Mouse (Mus musculus) kidney, adult 11 months (tissue): ENCODE measurements around the gene Gabbr2.
A peak's percentile ranks its signal among the peaks of the same experiment; 100 is the strongest.

Experiments used
- DNase-seq: peaks from one replicate; pipeline ENCODE4 v3.0.0; 2022

Gene Gabbr2

GRCm38 (mm10) chr4:46703146-46703545, 288.5 kb downstream of the Gabbr2 start:
- DNase-seq: no peak

DNA sequence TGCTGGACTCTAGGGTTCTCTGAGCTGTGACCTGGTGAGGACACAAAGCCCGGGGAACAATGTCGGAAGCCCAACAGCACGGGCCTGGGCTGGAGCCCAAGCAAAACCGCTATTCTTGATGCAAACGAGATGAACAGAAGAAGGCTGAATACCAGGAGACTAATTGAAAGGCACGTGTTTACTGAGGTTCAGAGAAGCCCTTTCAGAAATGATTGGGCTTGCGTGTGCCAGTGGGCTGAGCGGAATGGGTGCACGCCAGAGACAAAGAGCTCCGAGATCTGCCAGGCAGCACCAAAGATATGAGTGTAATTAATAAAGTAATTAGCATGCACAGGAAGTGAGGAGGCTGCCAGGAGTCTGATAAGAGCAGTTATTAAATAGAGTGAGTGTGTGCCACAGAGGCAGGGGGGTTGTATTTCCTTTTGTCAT, 291.4 kb downstream of the Gabbr2 start:
- no peak for DNase-seq

GRCm38 (mm10) chr4:46696467-46696866, 295.2 kb downstream of the Gabbr2 start:
- DNase-seq: no peak

DNA sequence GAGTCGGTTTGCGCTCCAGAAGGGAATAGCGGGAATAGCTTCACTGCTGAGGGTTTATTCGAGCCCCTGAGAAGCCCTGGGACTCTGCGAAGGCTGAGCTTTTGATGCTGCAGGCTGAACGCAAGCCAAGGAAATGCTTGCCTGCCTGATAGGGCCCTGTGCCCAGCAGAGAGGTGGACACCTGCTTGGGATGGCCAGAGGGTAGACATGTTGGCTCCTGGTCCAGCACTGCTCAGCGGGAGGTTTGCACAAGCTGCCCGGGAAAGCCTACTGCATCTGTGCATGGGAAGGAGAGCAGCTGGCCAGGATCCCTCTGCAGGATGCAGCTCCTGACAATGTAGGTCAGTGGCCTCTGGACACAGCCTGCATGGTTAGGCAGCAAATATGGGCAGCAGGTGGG, 301.1 kb downstream of the Gabbr2 start:
- no peak for DNase-seq

DNA sequence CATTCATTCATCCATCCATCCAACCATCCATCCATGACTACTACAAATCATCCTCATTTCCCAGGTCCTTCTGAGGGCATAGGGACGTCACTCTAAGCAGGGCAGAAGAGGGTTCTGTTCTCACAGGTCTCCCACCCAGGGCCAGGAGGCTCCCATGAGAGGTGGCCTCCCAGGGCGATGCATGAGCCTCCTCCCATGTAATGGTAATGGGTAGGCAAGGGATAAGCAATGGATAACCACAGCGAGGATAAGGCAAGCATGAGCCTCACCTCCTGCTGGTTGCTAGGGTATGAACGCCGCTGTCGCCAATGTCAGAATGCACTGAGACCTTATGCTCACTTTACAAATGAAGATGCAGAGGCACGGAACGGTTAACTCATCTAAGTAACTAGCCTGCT, 301.7 kb downstream of the Gabbr2 start:
- no peak for DNase-seq

GRCm38 (mm10) chr4:46689397-46690022, 302.2 kb downstream of the Gabbr2 start:
- DNase-seq: peak; percentile 38

DNA sequence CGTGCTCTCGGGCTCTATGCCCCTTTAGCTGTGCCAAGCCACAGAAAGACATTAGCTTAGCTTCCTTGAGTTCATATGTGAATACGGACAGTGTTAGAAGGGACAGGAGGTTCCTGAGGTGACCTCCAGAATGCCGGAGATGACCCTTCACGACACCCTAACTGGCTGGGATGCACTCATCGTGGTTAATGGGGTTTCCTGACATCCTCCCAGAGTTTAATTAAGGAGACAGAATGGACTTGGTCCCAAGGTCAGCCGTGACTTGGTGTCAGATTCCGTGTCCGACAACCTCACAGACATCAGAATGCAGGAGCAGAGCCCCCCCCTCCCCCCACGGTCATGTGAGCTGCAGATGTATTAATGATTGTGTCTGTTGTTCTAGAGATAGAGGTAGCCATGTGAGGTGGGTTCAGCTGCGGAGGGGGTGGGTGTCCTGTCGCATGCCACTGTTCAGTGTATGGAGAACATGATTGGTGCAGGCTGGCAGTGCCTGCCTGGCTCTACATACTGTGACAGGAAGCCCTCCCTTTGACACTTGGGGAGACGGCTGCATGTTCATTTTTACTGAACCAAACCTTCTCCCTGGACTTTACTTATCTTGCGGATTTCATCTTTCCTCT, 303.4 kb downstream of the Gabbr2 start:
- no peak for DNase-seq

DNA sequence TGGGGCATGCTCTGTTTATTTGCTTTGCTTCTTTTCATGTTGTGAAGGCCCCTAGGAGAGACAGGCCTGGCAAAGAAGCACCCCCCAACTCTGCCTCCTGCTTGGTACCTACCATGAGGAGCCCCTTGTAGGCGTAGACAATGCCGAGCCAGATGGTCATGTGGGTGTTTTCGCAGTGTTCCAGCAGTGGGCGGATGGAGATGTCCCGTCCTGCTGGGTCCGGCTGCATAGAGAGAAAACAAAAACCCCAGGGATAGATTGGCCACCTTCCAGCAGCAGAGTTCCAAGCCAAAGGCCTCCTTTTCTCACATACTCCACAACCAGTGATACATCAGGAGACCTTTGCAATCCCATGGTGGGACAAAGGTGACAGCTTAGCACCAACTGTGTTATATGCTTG, 307.5 kb downstream of the Gabbr2 start:
- no peak for DNase-seq

GRCm38 (mm10) chr4:46676646-46677045, 315.0 kb downstream of the Gabbr2 start:
- no peak for DNase-seq

- DNase-seq: no peak
Observed at GRCm38 (mm10) chr4:46675992-46676391, 315.7 kb downstream of the Gabbr2 start.

DNA sequence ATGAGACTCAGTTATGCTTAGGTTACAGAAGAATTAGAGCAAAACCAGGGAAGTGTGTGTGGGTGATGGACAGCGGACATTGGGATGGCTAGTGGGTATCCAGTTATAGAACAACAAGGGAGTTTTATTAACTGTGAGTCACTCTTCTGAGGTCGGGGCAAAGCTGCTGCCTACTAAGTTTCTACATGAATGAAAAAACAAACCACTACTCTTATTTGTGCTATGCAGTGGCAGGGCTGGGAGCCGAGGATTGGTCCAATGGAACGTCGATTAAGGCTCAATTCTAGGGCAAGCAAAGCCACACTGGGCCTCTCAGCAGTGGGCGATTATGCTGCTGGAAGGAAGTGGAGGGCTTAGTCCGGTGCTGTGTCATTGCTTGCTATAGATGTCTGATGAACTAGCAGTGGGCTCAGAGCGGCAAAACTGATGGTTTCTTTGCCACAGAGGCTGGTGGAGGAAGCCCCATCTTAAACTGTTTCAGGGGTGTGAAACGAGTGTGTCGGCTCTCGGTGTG, 316.3 kb downstream of the Gabbr2 start:
- no peak for DNase-seq

DNA sequence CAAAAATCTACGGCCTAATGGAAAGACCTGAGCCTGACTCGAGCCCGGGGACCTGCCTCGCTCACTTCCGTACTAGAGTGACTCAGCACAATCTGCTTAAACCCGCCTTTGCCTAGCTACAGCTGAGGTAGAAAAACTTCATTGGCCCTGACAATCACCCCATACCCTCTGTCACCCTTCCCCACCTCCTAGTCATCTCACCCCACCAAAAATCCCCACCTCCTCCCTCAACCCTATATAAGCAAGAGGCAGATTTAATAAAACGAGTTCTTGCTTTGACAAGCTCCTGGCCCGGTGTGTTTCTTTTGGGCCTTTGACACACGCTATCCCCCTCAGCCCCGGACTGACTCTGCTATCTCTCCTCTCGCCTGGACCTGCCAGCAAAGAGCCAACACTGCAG, 323.1 kb downstream of the Gabbr2 start:
- DNase-seq: no peak

DNA sequence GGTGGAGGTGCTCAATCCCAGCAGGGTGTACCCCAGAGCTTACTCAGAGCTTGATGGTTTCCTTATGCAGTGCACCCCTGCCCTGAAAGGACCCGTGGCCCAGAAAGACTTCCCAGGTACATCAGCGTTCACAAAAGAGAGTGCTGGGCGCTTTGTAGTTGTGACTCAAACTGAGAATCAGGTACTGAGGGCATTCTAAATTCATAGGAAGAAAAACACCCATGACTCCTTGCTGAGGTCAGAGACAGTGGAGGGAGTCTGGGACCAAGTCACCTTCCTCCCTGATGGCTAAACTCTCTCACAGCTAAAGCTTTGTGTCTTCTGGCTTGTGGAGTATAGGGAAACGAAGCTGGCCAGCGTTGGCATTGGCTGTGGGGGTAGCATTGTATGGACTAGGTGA, 325.3 kb downstream of the Gabbr2 start:
- no peak for DNase-seq

DNA sequence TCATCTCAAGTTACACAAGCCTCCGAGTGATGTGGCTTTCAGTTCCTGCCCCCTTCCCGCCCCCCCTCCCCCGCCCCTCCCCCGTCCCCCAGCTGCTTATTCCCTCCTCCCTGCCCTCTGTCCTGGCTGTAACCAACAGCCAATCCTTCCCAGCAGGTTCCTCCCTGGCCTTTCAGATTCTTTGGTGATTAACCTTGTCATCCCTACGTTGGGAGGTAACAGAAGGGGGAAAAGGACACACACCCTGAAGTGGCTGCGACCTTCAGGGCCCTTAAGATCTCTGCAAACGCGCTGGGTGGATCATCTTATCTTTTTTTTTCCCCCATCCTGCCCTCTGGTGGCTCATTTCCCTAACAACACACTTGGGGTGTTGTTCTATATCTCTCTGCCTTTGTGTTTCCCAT, 326.3 kb downstream of the Gabbr2 start:
- DNase-seq: no peak

DNA sequence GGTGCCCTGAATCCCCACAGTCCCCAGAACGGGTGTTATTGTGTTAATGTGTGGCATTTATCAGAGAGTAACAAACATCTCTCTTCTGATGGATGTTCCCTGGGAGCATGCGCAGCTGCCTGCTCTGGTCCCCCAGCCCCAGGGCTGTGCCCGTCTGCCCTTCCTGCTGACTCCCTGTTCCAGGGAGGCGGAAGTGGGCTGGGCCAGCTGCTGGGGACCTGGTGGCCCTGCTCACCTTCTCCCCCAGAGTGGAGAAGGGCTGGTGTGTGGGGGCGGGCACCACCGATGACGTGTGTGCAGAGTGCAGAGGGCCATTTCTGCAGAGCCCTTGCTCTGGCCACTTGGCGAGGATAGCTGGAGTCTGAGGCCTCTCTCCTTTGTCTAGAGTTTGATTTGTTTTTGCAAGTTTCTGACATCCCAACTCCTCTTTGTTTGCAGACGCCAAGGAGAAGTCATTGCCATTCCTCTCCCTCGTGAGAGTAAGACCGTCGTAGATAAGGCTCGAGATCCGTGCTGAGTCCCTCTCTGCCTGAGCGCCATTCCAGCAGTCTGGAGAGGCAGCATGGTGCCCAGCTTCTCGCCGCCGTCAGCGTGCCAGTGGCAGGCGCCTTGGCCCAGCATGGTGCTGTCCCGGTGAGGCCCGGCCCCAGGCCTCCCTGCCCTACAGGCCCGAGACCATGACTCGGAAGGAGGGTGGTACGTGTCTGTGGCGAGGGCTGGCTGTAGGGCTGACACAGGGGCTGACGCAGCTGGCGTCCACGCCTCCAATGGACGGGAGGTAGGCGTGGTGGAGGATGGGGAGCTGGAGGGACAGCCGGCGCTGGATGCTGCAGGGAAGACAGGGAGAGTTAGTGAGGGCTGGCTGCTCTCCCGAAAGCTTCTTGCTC, 327.3 kb downstream of the Gabbr2 start:
- DNase-seq: no peak

- DNase-seq: no peak
Observed at GRCm38 (mm10) chr4:46661433-46661832, 330.2 kb downstream of the Gabbr2 start.

DNA sequence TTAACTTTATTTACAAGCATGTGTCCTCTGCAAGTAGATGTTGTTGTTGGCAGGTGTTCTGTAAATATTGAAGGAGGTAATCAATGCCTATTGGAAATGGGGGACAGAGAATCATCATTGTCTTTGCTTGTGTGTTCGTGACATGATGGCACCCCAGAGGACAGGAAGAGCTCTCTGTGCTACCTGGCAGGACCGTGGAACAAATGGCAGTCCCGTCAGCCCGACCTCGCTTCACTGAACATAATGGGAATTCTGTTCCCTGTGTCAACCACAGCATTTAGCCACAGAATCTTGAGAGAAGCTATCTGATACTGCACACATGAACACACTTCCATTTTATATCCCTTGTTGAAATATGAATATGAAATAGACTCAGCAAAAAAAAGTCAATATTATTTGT, 332.7 kb downstream of the Gabbr2 start:
- no peak for DNase-seq

DNA sequence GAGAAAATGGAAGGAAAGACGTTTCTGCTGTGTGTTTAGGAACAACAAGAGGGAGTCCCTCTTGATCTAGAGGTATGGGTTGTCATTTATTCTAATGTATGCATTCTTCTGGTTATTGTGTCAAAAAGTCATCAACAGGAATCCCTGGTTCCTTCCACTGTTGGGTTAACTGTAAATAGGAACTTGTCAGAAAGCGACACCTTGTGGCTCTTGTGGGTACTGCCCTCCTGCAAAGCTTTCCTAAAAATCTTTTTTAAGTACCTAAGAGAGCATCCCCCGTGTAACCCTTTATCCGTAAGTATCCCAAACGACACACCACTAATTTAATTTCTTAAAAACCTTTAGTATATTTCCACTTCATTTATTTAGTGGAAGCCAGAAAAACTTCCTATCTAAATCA, 334.6 kb downstream of the Gabbr2 start:
- DNase-seq: peak; percentile 31

DNA sequence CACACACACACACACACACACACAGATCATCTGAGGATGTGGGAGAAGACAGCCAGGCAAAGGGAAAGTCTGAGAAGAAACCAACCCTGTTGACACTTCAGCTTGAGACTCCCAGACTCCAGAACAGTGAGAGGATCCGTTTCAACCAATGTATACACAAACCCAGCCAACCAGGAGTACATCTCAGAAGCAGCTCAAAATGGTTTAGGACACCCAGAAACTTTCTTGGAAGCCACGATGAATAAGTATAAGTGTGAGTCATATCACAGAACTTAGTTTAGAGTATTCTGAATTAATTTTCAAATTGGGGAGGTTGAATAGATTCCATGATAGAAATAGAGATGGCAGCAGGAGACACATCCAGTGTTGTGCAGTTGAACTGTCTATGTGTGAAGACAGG, 335.7 kb downstream of the Gabbr2 start:
- no peak for DNase-seq

GRCm38 (mm10) chr4:46655298-46655697, 336.4 kb downstream of the Gabbr2 start:
- DNase-seq: no peak

- peak; percentile 96 for DNase-seq
Observed at GRCm38 (mm10) chr4:46650086-46650753, 341.5 kb downstream of the Gabbr2 start, which contains the start of gene Tbc1d2. Tbc1d2 (minus strand) TSS chr4:46650209.

GRCm38 (mm10) chr4:46649161-46649560, 342.5 kb downstream of the Gabbr2 start:
- DNase-seq: no peak

- no peak for DNase-seq
Observed at GRCm38 (mm10) chr4:46643676-46644112, 348.0 kb downstream of the Gabbr2 start.
